8 mouse cellular contexts compared by ENCODE assay signal in the genomic region with DNA sequence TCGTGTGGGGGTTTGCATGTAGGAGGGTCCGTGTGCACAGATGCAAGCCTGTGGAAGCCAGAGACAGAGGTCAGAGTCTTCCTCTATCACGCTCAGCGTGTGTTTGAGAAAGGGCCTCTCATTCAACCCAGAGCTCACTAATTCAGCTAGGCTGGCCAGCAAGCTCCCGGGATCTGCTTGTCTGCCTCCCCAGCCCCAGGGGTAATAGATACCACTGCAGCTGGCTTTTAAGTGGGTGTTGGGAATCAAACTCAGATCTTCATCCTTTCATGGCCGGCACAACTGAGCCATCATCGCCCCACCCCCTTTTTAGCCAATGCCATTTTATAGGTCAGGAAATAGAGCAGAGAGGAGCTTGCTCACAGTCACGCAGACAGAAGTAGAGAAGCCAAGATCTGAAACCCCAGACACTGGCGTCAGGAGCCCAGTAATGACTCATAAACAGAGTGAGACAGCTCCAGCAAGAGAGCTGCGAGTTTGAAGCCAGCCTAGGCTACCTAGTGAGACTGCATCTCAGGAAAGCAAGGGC.
DNase-seq lines count a peak whose midpoint lies in the region; ATAC-seq and TF ChIP-seq lines count a peak whose summit lies in the region.

No protein-coding gene starts in this region.

- H3K9ac ChIP-seq in liver, embryonic 11.5 days (ENCODE audit: low read depth, low read length), result no peak overlapping the region
- H3K9ac ChIP-seq in liver, postnatal 0 days (replicated peaks), result no peak overlapping the region
- peak overlapping the region; percentile 37 for H3K9ac ChIP-seq in forebrain, postnatal 0 days
- no peak overlapping the region for H3K9ac ChIP-seq in stomach, embryonic 14.5 days (replicated peaks; ENCODE audit: low read depth, low read length)

- no peak for DNase-seq in liver, embryonic 11.5 days (ENCODE audit: low spot score)
- no peak for DNase-seq in liver, postnatal 0 days
- DNase-seq in cerebellum, adult 8-10 months, result peak; percentile 45
- peak; percentile 32 for DNase-seq in forebrain, postnatal 0 days
- peak; percentile 55 for DNase-seq in kidney, postnatal 10 days
- DNase-seq in ovary, postnatal 14 days (ENCODE audit: low spot score), result no peak
- no peak for DNase-seq in layer of hippocampus, postnatal 25 days (ENCODE audit: extremely low spot score in 1 of 2, low spot score in 1 of 2)

- no peaks in the 10 kb centered on the region for H3K9me3 ChIP-seq in liver, embryonic 11.5 days (ENCODE audit: control insufficient read depth, low read length)
- H3K9me3 ChIP-seq in liver, postnatal 0 days (ENCODE audit: low read length), result no peaks in the 10 kb centered on the region
- H3K9me3 ChIP-seq in forebrain, postnatal 0 days (ENCODE audit: low read length), result no peaks in the 10 kb centered on the region
- no peaks in the 10 kb centered on the region for H3K9me3 ChIP-seq in stomach, embryonic 14.5 days (ENCODE audit: control insufficient read depth, low read depth, low read length)

- TF ChIP-seq EP300 in liver, postnatal 0 days (IDR thresholded peaks at IDR 0.05; ENCODE audit: low read depth), result no peak

- peaks cover 47% of the 10 kb centered on the region for H3K4me1 ChIP-seq in liver, embryonic 11.5 days (replicated peaks; ENCODE audit: control insufficient read depth, insufficient read depth, low read length)
- peaks cover 15% of the 10 kb centered on the region for H3K4me1 ChIP-seq in liver, postnatal 0 days (ENCODE audit: insufficient read depth)
- H3K4me1 ChIP-seq in forebrain, postnatal 0 days (ENCODE audit: insufficient read depth), result peaks cover 52% of the 10 kb centered on the region
- H3K4me1 ChIP-seq in stomach, embryonic 14.5 days (ENCODE audit: control insufficient read depth, insufficient read depth, low read length), result peaks cover 56% of the 10 kb centered on the region

- 39% methylated on average over 10 of the region's 10 CpGs for WGBS in liver, embryonic 11.5 days
- 46% methylated on average over 10 of the region's 10 CpGs for WGBS in liver, postnatal 0 days (ENCODE audit: insufficient replicate concordance)
- 10% methylated on average over 10 of the region's 10 CpGs for WGBS in forebrain, postnatal 0 days
- WGBS in stomach, embryonic 14.5 days, result 27% methylated on average over 10 of the region's 10 CpGs

- H3K4me3 ChIP-seq in liver, embryonic 11.5 days (ENCODE audit: low read depth, low read length), result no peak overlapping the region
- H3K4me3 ChIP-seq in liver, postnatal 0 days (ENCODE audit: low read depth, low read length), result no peak overlapping the region
- H3K4me3 ChIP-seq in forebrain, postnatal 0 days (ENCODE audit: low read depth, low read length), result no peak overlapping the region
- no peak overlapping the region for H3K4me3 ChIP-seq in stomach, embryonic 14.5 days (ENCODE audit: low read depth, low read length)

- TF ChIP-seq CTCF in liver, postnatal 0 days (IDR thresholded peaks at IDR 0.05; ENCODE audit: low read depth), result no peak
- TF ChIP-seq CTCF in forebrain, postnatal 0 days (IDR thresholded peaks at IDR 0.05; ENCODE audit: low read depth), result no peak

- peak overlapping the region; percentile 80; the same call in 1 of the 2 replicates for H3K27ac ChIP-seq in liver, embryonic 11.5 days (ENCODE audit: low read depth, low read length)
- no peak overlapping the region for H3K27ac ChIP-seq in liver, postnatal 0 days (ENCODE audit: low read depth)
- peak overlapping the region; percentile 99 for H3K27ac ChIP-seq in forebrain, postnatal 0 days (ENCODE audit: low read depth, low read length)
- H3K27ac ChIP-seq in stomach, embryonic 14.5 days (ENCODE audit: low read length), result peak overlapping the region; percentile 96

- no peak overlapping the region for H3K4me2 ChIP-seq in liver, embryonic 11.5 days
- no peak overlapping the region for H3K4me2 ChIP-seq in liver, postnatal 0 days (ENCODE audit: low read depth, low read length)
- H3K4me2 ChIP-seq in forebrain, postnatal 0 days (ENCODE audit: low read depth), result no peak overlapping the region
- H3K4me2 ChIP-seq in stomach, embryonic 14.5 days (replicated peaks; ENCODE audit: low read depth, low read length), result no peak overlapping the region

- H3K36me3 ChIP-seq in liver, embryonic 11.5 days (ENCODE audit: control insufficient read depth, insufficient read depth, low read length), result no peaks in the 10 kb centered on the region
- no peaks in the 10 kb centered on the region for H3K36me3 ChIP-seq in liver, postnatal 0 days (replicated peaks; ENCODE audit: insufficient read depth, low read length)
- H3K36me3 ChIP-seq in forebrain, postnatal 0 days (ENCODE audit: insufficient read depth), result no peaks in the 10 kb centered on the region
- no peaks in the 10 kb centered on the region for H3K36me3 ChIP-seq in stomach, embryonic 14.5 days (ENCODE audit: control insufficient read depth, insufficient read depth, low read length)

- no peak for ATAC-seq in liver, embryonic 11.5 days (replicated peaks; ENCODE audit: low FRiP score)
- ATAC-seq in liver, postnatal 0 days, result no peak
- no peak for ATAC-seq in forebrain, postnatal 0 days
- ATAC-seq in stomach, embryonic 14.5 days (ENCODE audit: insufficient number of reproducible peaks, insufficient read depth, low FRiP score, low read depth), result no peak

- peaks cover 13% of the 10 kb centered on the region for H3K27me3 ChIP-seq in liver, embryonic 11.5 days (replicated peaks; ENCODE audit: control insufficient read depth, insufficient read depth, low read length)
- H3K27me3 ChIP-seq in liver, postnatal 0 days (ENCODE audit: insufficient read depth, low read length), result peaks cover 24% of the 10 kb centered on the region
- H3K27me3 ChIP-seq in forebrain, postnatal 0 days (ENCODE audit: insufficient read depth, low read length), result no peaks in the 10 kb centered on the region
- H3K27me3 ChIP-seq in stomach, embryonic 14.5 days (ENCODE audit: control insufficient read depth, insufficient read depth, low read length), result no peaks in the 10 kb centered on the region

Comparison
In these comparisons a context has a peak if more than half of its experiments do, and no peak if none do; other contexts are left out.
1. DNase-seq: peak in cerebellum, adult 8-10 months (single experiment), forebrain, postnatal 0 days (single experiment) and kidney, postnatal 10 days (single experiment); none in liver, embryonic 11.5 days (single experiment), liver, postnatal 0 days (single experiment), ovary, postnatal 14 days (single experiment) and layer of hippocampus, postnatal 25 days (0 of 2).